Mouse (Mus musculus): ENCODE data around the gene Xpo5. TPM values are rescaled to one million over a fixed set of nuclear protein-coding genes. Genes with fewer than 3 reads are reported as not detected.

Gene Xpo5
- polyA plus RNA-seq, 1 experiment from 2014 or later, result 44.6 TPM

DNA sequence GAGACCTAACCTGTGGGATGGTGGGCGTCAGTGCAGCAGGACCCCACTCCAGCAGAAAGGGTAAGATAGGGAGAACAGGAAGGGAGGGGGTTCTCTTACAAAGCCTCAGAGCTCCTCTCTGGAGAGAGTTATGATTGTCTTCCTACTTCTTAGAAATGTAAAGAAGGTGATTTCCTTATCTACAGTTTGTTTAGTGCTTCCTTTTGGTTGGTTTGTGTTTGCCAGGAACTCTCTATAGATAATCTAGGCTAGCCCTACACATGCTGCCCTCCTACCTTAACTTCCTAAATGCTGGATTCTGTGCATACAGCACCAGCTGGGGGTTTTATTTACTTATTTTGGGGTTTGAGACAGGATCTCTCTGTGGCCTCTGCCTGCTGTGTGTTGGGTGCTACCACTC, 33.5 kb downstream of the Xpo5 start:
- H3K36me3 ChIP-seq (ENCODE audit: control insufficient read depth, insufficient read depth), result peaks cover 48% of the 10 kb centered on the region
- 85% methylated on average over 1 of the region's 1 CpGs for WGBS
- no peak overlapping the region for H3K27ac ChIP-seq (ENCODE audit: low read length)
- no peak overlapping the region for H3K9ac ChIP-seq (replicated peaks; ENCODE audit: low read depth, low read length)
- no peaks in the 10 kb centered on the region for H3K9me3 ChIP-seq (ENCODE audit: control insufficient read depth, low read length)
- H3K4me1 ChIP-seq (replicated peaks; ENCODE audit: control insufficient read depth, insufficient read depth, low read length), result no peaks in the 10 kb centered on the region
- H3K4me3 ChIP-seq (replicated peaks; ENCODE audit: low read length), result no peak overlapping the region
- no peak for ATAC-seq
- H3K4me2 ChIP-seq (ENCODE audit: low read length), result no peak overlapping the region
- no peaks in the 10 kb centered on the region for H3K27me3 ChIP-seq (replicated peaks; ENCODE audit: control insufficient read depth, insufficient read depth, low read length)

DNA sequence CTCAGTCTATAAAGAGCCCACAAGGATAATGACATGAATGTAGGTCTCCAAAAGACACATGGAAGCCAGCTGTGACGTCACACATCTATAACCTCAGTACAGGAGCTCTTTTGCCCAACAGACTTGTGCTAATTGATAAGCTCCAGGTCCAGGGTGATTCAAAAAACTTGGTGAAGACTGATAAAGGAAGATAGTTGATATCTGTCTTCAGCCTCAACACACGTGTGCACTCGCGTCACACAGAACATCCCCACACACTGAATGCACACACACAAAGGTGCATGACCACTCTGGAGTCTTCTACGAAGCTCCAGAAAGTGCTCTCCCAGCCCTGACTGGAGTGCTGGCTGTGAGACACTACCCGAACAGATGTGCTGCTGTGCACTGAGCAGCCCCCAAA, 34.5 kb downstream of the Xpo5 start:
- Histone ChIP-seq H3K36me3 (ENCODE audit: control insufficient read depth, insufficient read depth) (peaks cover 54% of the 10 kb centered on the region), H3K9me3 (ENCODE audit: control insufficient read depth, low read length) (no peaks in the 10 kb centered on the region), H3K4me1 (replicated peaks; ENCODE audit: control insufficient read depth, insufficient read depth, low read length) (no peaks in the 10 kb centered on the region), H3K4me3 (replicated peaks; ENCODE audit: low read length) (no peak overlapping the region), H3K9ac (replicated peaks; ENCODE audit: low read depth, low read length) (no peak overlapping the region), H3K27ac (ENCODE audit: low read length) (no peak overlapping the region), H3K27me3 (replicated peaks; ENCODE audit: control insufficient read depth, insufficient read depth, low read length) (no peaks in the 10 kb centered on the region), H3K4me2 (ENCODE audit: low read length) (no peak overlapping the region)
- 91% methylated on average over 6 of the region's 6 CpGs for WGBS
- no peak for ATAC-seq

DNA sequence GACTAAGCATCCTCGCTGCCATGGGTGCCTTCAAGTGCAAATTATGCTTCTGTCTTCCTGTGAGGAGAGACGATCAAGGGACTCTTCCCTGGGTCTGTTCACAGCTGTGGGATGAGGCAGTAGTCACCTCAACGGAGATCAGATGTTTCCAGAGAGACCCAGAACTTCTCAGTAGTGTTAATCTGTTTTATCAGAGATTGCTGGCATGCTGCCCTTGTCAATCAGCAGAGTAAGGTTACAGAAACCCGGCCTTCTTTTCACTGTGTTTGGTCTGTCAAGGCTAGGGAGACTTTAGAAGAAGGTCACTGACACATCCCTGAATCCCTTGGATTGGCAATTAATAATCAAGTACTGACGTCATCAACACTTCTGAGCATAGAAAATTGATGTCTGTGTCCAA, 34.9 kb downstream of the Xpo5 start:
- Histone ChIP-seq H3K27ac (ENCODE audit: low read length) (no peak overlapping the region), H3K4me2 (ENCODE audit: low read length) (no peak overlapping the region), H3K27me3 (replicated peaks; ENCODE audit: control insufficient read depth, insufficient read depth, low read length) (no peaks in the 10 kb centered on the region), H3K4me1 (replicated peaks; ENCODE audit: control insufficient read depth, insufficient read depth, low read length) (no peaks in the 10 kb centered on the region), H3K9me3 (ENCODE audit: control insufficient read depth, low read length) (no peaks in the 10 kb centered on the region), H3K4me3 (replicated peaks; ENCODE audit: low read length) (no peak overlapping the region), H3K36me3 (ENCODE audit: control insufficient read depth, insufficient read depth) (peaks cover 55% of the 10 kb centered on the region), H3K9ac (replicated peaks; ENCODE audit: low read depth, low read length) (no peak overlapping the region)
- 80% methylated on average over 5 of the region's 5 CpGs for WGBS
- ATAC-seq, result no peak

- Histone ChIP-seq H3K27me3 (replicated peaks; ENCODE audit: control insufficient read depth, insufficient read depth, low read length) (no peaks in the 10 kb centered on the region), H3K4me1 (replicated peaks; ENCODE audit: control insufficient read depth, insufficient read depth, low read length) (no peaks in the 10 kb centered on the region), H3K9ac (replicated peaks; ENCODE audit: low read depth, low read length) (no peak overlapping the region), H3K4me2 (ENCODE audit: low read length) (no peak overlapping the region), H3K36me3 (ENCODE audit: control insufficient read depth, insufficient read depth) (peaks cover 65% of the 10 kb centered on the region), H3K27ac (ENCODE audit: low read length) (no peak overlapping the region), H3K4me3 (replicated peaks; ENCODE audit: low read length) (no peak overlapping the region), H3K9me3 (ENCODE audit: control insufficient read depth, low read length) (no peaks in the 10 kb centered on the region)
- no peak for ATAC-seq
- WGBS, result 94% methylated on average over 15 of the region's 15 CpGs
These were observed 37.0 kb downstream of the Xpo5 start for GRCm38 (mm10) chr17:46239516-46240114.

GRCm38 (mm10) chr17:46241471-46241870, 38.9 kb downstream of the Xpo5 start:
- Histone ChIP-seq H3K9me3 (ENCODE audit: control insufficient read depth, low read length) (no peaks in the 10 kb centered on the region), H3K36me3 (ENCODE audit: control insufficient read depth, insufficient read depth) (peaks cover 74% of the 10 kb centered on the region), H3K27me3 (replicated peaks; ENCODE audit: control insufficient read depth, insufficient read depth, low read length) (no peaks in the 10 kb centered on the region), H3K27ac (ENCODE audit: low read length) (no peak overlapping the region), H3K4me1 (replicated peaks; ENCODE audit: control insufficient read depth, insufficient read depth, low read length) (peaks cover under 1% of the 10 kb centered on the region), H3K4me2 (ENCODE audit: low read length) (no peak overlapping the region), H3K4me3 (replicated peaks; ENCODE audit: low read length) (no peak overlapping the region), H3K9ac (replicated peaks; ENCODE audit: low read depth, low read length) (no peak overlapping the region)
- 81% methylated on average over 11 of the region's 11 CpGs for WGBS
- no peak for ATAC-seq

DNA sequence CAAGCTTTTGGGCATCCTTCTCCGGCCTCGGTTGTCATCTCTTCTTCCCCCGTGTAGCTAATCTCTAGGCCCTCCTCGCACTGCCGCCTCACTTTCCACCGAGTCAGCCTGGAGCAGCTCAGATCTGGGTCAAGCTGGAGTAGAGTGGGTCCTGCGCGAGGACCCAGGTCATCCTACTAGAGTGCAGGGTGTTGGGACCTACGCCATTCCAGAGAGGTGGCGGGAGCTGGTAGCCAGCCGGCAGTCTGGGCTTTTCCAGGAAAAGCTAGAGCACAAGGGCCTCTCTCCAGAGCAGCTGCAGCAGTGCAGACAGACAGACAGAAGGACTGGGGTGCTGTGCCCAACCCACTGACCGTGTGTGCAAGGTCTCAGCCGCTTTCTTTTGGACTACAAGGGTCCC, 39.7 kb downstream of the Xpo5 start:
- no peaks in the 10 kb centered on the region for H3K27me3 ChIP-seq (replicated peaks; ENCODE audit: control insufficient read depth, insufficient read depth, low read length)
- no peak overlapping the region for H3K9ac ChIP-seq (replicated peaks; ENCODE audit: low read depth, low read length)
- no peak overlapping the region for H3K27ac ChIP-seq (ENCODE audit: low read length)
- no peak overlapping the region for H3K4me2 ChIP-seq (ENCODE audit: low read length)
- peaks cover 66% of the 10 kb centered on the region for H3K36me3 ChIP-seq (ENCODE audit: control insufficient read depth, insufficient read depth)
- H3K9me3 ChIP-seq (ENCODE audit: control insufficient read depth, low read length), result no peaks in the 10 kb centered on the region
- no peak for ATAC-seq
- H3K4me1 ChIP-seq (replicated peaks; ENCODE audit: control insufficient read depth, insufficient read depth, low read length), result peaks cover 8% of the 10 kb centered on the region
- 84% methylated on average over 13 of the region's 13 CpGs for WGBS
- H3K4me3 ChIP-seq (replicated peaks; ENCODE audit: low read length), result no peak overlapping the region

- H3K4me2 ChIP-seq (ENCODE audit: low read length), result no peak overlapping the region
- H3K9me3 ChIP-seq (ENCODE audit: control insufficient read depth, low read length), result no peaks in the 10 kb centered on the region
- H3K4me3 ChIP-seq (replicated peaks; ENCODE audit: low read length), result no peak overlapping the region
- no peak for ATAC-seq
- peaks cover 8% of the 10 kb centered on the region for H3K4me1 ChIP-seq (replicated peaks; ENCODE audit: control insufficient read depth, insufficient read depth, low read length)
- no peaks in the 10 kb centered on the region for H3K27me3 ChIP-seq (replicated peaks; ENCODE audit: control insufficient read depth, insufficient read depth, low read length)
- peaks cover 64% of the 10 kb centered on the region for H3K36me3 ChIP-seq (ENCODE audit: control insufficient read depth, insufficient read depth)
- WGBS, result 90% methylated on average over 4 of the region's 4 CpGs
- no peak overlapping the region for H3K27ac ChIP-seq (ENCODE audit: low read length)
- H3K9ac ChIP-seq (replicated peaks; ENCODE audit: low read depth, low read length), result no peak overlapping the region
These were observed 40.4 kb downstream of the Xpo5 start for GRCm38 (mm10) chr17:46242993-46243392.

- no peak for ATAC-seq
- H3K9me3 ChIP-seq (ENCODE audit: control insufficient read depth, low read length), result no peaks in the 10 kb centered on the region
- H3K9ac ChIP-seq (replicated peaks; ENCODE audit: low read depth, low read length), result no peak overlapping the region
- H3K36me3 ChIP-seq (ENCODE audit: control insufficient read depth, insufficient read depth), result peaks cover 63% of the 10 kb centered on the region
- no peaks in the 10 kb centered on the region for H3K27me3 ChIP-seq (replicated peaks; ENCODE audit: control insufficient read depth, insufficient read depth, low read length)
- H3K4me3 ChIP-seq (replicated peaks; ENCODE audit: low read length), result no peak overlapping the region
- H3K4me1 ChIP-seq (replicated peaks; ENCODE audit: control insufficient read depth, insufficient read depth, low read length), result peaks cover 10% of the 10 kb centered on the region
- H3K4me2 ChIP-seq (ENCODE audit: low read length), result no peak overlapping the region
- no peak overlapping the region for H3K27ac ChIP-seq (ENCODE audit: low read length)
- 37% methylated on average over 2 of the region's 2 CpGs for WGBS
These were observed 41.0 kb downstream of the Xpo5 start for GRCm38 (mm10) chr17:46243624-46244023.

GRCm38 (mm10) chr17:46244579-46244978, 42.0 kb downstream of the Xpo5 start:
- WGBS, result 81% methylated on average over 10 of the region's 10 CpGs

More at GRCm38 (mm10) chr17:46244579-46244978, 42.0 kb downstream of the Xpo5 start:
- Histone ChIP-seq H3K27me3 (replicated peaks; ENCODE audit: control insufficient read depth, insufficient read depth, low read length) (no peaks in the 10 kb centered on the region), H3K4me2 (ENCODE audit: low read length) (no peak overlapping the region), H3K9ac (replicated peaks; ENCODE audit: low read depth, low read length) (no peak overlapping the region), H3K4me1 (replicated peaks; ENCODE audit: control insufficient read depth, insufficient read depth, low read length) (peaks cover 18% of the 10 kb centered on the region), H3K27ac (ENCODE audit: low read length) (no peak overlapping the region), H3K4me3 (replicated peaks; ENCODE audit: low read length) (no peak overlapping the region), H3K9me3 (ENCODE audit: control insufficient read depth, low read length) (no peaks in the 10 kb centered on the region), H3K36me3 (ENCODE audit: control insufficient read depth, insufficient read depth) (peaks cover 54% of the 10 kb centered on the region)
- no peak for ATAC-seq

Data from forebrain, embryonic 16.5 days (tissue).